Mouse (Mus musculus): ENCODE measurements around the gene Gm17662.

The Gm17662 gene

DNA sequence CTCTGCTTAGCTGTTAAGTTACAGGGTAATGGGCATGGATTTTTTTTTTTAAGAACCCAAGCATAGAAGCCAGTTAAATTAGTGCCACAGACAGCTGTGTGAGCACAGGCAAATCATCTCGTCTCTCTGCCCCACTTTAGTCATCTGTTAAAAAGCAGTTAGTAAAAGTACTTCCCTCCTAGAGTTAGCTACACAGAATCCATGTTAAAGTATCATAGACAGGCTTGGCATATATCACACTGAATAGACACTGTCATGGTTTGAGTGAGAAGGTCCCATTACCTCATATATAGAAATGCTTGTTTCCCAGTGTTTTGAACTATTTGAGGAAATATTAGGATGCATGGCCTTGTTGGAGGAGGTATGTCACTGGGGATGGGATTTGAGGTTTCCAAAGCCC, at the start of gene Gm17662:
Gene Gm17662 (plus strand): TSS at position 301 of the 400 bp plus-strand sequence.
- no peak for DNase-seq (ENCODE audit: low read depth)

DNA sequence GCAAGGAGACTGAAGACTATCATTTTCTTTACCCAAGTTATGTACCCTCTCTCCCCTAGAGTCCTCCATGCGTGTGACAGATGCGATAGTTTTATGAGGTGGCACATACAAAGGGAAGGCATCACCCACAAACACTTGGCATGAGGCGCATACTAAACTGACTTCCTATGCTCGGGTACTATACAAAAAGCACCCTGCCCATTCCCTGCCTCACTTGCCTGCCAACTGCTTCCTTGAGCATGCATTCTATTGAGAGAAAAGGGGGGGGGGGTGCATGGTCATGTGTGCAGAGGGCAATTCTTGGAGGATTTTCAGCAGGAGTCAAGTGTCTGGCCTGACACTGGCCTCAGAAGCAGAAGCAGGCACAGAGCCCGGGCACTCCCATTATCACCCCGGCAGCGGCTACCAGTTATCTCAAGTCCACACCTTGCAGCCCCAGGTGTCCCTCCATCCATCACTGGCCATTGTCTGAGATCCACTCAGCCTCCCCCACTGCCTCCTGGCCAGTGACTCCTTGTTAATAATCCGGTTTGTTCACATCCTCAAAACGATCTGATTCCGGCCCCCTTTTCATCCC, 46.3 kb upstream of the Gm17662 start:
- DNase-seq (ENCODE audit: low read depth): no peak

- no peak for DNase-seq (ENCODE audit: low read depth)
These were observed 43.5 kb upstream of the Gm17662 start for GRCm38 (mm10) chr4:104813617-104814016.

DNA sequence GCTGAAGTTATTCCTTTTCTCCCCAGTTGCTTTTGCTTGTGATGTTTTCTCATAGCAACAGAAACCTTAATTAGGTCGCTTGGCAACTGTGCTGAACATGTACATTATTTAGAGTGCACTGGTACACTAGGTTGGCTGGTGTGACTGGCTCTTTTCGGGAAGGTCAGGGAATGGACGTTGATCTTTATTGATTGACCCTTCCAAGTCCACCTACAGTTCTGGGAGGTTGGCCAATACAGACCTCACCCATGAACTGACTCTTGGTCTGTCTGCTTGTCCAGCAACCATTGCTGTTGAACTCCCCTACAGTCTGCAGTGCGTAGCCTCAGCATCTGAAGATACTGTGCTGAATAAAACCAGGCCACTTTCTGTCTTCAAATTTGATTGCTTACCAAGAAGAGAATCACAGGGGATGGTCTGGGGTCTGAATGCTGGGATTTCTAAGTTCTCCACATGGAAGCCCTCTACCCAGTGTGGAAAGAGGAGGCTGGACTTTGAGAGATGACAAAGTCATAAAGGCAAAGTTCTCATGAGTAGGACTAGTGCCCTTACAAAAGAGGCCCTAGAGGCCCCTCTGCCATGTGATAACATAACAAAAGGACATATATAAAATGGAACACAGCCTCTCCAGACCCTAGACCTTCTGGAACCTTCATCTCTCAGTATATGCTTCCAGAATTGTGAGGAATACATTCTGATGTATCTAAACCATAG, 40.5 kb upstream of the Gm17662 start:
- DNase-seq (ENCODE audit: low read depth): no peak

DNA sequence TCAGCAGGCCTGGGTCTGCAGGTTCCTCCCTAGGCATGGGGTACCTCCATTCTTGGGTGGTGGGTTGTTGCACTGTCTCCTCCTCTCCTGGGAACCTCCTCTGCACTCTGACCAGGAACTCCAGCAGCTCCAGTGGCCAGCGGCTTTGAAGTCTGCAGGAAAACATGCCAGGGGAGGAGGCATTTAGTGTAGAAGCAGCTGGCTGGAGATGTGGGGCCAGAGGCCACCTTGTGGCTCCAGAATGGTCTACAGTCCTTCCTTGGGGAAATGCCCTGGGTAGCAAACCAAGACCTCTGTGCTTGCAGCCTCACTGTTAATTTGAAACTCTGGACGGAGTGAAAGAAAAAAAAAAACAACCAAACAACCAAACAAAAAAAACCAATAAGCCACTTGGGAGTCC, 39.6 kb upstream of the Gm17662 start:
- no peak for DNase-seq (ENCODE audit: low read depth)

DNA sequence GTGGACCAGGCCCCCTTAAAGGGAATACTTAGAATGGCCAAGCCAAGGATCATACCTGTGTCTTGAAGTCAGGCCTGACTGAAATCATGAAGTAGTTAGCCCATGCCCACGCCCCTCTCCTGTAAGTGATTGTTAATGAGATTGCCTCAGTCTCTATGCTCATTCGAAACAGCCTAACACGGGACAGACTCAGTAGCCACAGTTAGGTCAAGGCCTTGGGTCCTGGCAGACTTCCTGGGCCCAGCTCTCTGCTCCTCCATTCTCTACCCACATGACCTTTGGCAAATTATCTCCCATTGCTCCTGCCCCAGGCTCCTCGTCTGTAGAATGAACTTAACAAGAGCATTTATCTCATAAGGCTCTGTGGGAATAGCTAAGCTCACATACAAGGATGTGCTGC, 38.1 kb upstream of the Gm17662 start:
- no peak for DNase-seq (ENCODE audit: low read depth)

DNA sequence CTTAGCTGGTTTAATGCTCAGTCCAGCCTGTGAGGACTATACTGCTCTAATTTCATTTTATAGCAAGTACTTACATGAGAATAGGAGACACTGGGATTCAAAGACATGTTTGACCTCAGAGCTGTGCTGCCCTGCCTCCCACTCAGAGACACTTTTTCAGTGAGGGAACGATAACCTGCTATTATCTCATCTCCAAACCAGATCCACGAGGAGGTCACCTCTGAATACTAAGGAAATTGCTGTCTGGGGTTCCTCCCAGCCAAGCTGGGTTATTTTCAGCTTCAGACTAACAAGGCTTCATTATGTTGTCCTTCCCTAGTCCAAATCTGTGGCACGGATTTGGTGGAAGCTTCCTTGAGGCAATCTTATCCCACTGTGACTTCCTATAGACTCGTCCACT, 37.2 kb upstream of the Gm17662 start:
- no peak for DNase-seq (ENCODE audit: low read depth)

- no peak for DNase-seq (ENCODE audit: low read depth)
These were observed 33.5 kb upstream of the Gm17662 start for GRCm38 (mm10) chr4:104823597-104824101.

- DNase-seq (ENCODE audit: low read depth): no peak
These were observed 32.6 kb upstream of the Gm17662 start for GRCm38 (mm10) chr4:104824381-104825077.

GRCm38 (mm10) chr4:104828939-104829338, 28.2 kb upstream of the Gm17662 start:
- DNase-seq (ENCODE audit: low read depth): no peak

GRCm38 (mm10) chr4:104835096-104835495, 22.0 kb upstream of the Gm17662 start:
- DNase-seq (ENCODE audit: low read depth): no peak

- no peak for DNase-seq (ENCODE audit: low read depth)
These were observed 18.8 kb upstream of the Gm17662 start for GRCm38 (mm10) chr4:104838342-104838741.

GRCm38 (mm10) chr4:104842204-104842603, 14.9 kb upstream of the Gm17662 start:
- DNase-seq (ENCODE audit: low read depth): no peak

DNA sequence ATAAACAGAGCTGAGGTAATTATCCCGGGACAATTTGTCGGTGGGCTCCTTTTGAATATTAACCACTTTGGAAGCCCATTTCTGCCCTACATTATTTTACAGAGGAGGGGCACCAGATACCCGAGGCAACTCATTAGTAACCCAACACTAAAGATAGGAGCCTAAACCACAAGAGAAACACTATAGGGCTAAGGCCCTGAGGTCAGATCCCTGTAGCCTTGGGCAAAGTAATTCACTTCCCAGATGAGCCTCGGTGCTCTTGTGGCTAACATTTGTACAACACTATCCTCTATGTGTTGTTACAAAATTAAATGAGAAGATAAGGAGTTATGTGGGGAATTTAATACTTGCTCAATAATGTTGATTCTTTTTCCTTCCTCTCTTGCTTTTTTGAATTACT, 13.6 kb upstream of the Gm17662 start:
- no peak for DNase-seq (ENCODE audit: low read depth)

- DNase-seq (ENCODE audit: low read depth): no peak
These were observed 1.9 kb upstream of the Gm17662 start for GRCm38 (mm10) chr4:104855216-104855615.

GRCm38 (mm10) chr4:104857823-104858222, 694 bp downstream of the Gm17662 start:
- DNase-seq (ENCODE audit: low read depth): no peak

DNA sequence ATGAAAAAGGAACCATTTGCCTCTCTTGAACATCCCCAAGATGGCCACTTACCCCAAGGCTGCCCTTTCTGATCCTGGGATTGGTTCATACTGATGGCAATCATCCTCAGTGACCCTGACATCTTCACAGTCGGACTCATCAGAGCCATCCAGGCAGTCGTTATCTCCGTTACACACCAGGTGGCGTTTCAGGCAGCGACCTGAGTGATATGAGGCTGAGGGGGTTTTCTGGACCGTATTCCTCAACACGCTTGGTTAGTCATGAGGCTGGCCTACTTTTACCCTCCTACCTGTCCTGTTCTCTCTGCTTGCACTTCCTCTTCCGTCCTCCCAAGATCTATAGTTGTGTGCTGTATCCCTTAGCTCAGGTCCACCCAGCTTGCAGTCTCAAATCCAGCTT, 4.1 kb downstream of the Gm17662 start:
- no peak for DNase-seq (ENCODE audit: low read depth)

- DNase-seq (ENCODE audit: low read depth): no peak
These were observed 7.3 kb downstream of the Gm17662 start for GRCm38 (mm10) chr4:104864397-104864796.

DNA sequence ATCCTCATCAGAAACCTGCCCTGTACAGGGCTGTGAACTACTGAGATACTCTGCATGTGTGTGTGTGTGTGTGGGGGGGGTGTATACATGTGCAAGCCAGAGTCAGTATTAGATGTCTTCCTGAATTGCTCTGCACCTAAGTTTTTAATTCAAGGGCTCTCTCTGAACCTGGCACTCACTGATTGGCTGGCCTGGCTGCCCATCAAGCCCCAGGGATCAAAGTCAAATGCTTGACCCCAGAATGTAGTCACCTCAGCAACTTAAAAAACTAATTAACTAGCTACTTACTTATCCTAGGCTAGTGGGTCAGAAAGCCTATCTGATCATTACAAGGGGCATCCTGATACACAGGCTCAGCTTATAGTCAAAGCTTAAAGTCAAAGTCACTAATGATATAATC, 12.5 kb downstream of the Gm17662 start:
- no peak for DNase-seq (ENCODE audit: low read depth)

GRCm38 (mm10) chr4:104870196-104870595, 13.1 kb downstream of the Gm17662 start:
- DNase-seq (ENCODE audit: low read depth): no peak

DNA sequence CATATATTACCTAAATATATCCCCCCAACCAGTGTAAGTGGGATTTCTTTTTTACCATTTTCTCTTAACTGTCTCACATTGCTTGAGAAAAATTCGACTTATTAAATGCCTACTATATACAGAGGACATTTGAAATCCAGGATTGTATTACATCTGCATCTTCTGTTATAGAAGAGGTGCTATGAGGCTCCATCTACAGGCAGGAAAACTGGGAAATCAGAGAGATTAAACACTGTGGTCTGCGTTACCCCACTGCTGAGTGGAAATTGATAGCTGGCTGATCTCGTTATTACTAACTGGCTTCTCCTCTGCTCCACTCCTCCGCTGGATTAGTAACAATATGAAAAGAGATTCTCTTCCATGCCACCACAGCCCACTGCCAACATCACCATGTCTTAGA, 18.7 kb downstream of the Gm17662 start:
- no peak for DNase-seq (ENCODE audit: low read depth)

DNA sequence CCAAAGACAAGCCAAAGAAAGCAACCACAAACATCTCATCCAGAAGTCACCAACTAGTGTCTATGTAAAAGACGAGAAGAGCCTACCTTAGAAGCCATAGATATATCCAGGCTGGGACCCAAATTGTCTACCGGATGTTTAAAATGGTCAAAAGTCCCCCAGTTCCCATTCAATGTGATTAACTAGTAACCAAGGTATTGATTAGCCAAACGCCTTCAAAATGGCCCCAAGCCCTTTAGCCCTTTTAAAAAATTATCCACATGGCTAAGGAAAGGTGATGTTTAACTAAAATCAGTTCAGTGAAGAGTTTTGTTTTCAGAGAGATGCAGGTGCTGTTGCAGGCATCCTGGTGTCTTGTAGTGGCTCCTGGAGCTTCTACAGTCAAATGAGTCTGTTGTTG, 19.2 kb downstream of the Gm17662 start, which contains the start of gene C8a:
Gene C8a (minus strand): TSS at position 76 of the 400 bp plus-strand sequence.
- DNase-seq (ENCODE audit: low read depth): no peak

GRCm38 (mm10) chr4:104887486-104887885, 30.4 kb downstream of the Gm17662 start:
- no peak for DNase-seq (ENCODE audit: low read depth)

Measured in 416B (cell line).